10 mouse cellular contexts compared by ENCODE assay signal in genomic region chr5:124045453-124046010, GRCm38 (mm10). TPM values are rescaled to one million over a fixed set of nuclear protein-coding genes. Genes with fewer than 3 reads are reported as not detected.
DNase-seq lines count a peak whose midpoint lies in the region; ATAC-seq and TF ChIP-seq lines count a peak whose summit lies in the region.
"Had no signal": no experiment of that assay in that cellular context is flagged by ENCODE, and none has a peak within 500 bp of the region (broad histone marks: within the 10 kb centered on the region; RNA-seq: fewer than 3 reads in every experiment).

No protein-coding gene starts in this region.

- H3K9ac ChIP-seq in heart, embryonic 13.5 days, result peak overlapping the region; percentile 1
- H3K9ac ChIP-seq in forebrain, embryonic 12.5 days, result no peak overlapping the region
- H3K9ac ChIP-seq in midbrain, embryonic 11.5 days (ENCODE audit: low read length), result no peak overlapping the region
- H3K9ac ChIP-seq: embryonic facial prominence, embryonic 12.5 days had no signal

- H3K4me2 ChIP-seq in heart, embryonic 13.5 days, result no peak overlapping the region
- no peak overlapping the region for H3K4me2 ChIP-seq in forebrain, embryonic 12.5 days
- no peak overlapping the region for H3K4me2 ChIP-seq in midbrain, embryonic 11.5 days
- H3K4me2 ChIP-seq: embryonic facial prominence, embryonic 12.5 days had no signal

- 27% methylated on average over 11 of the region's 11 CpGs for WGBS in heart, embryonic 13.5 days
- 37% methylated on average over 11 of the region's 11 CpGs for WGBS in forebrain, embryonic 12.5 days
- 25% methylated on average over 11 of the region's 11 CpGs for WGBS in midbrain, embryonic 11.5 days
- 29% methylated on average over 11 of the region's 11 CpGs for WGBS in limb, embryonic 10.5 days

- H3K4me1 ChIP-seq in heart, embryonic 13.5 days, result peaks cover 81% of the 10 kb centered on the region
- peaks cover 27% of the 10 kb centered on the region for H3K4me1 ChIP-seq in forebrain, embryonic 12.5 days
- H3K4me1 ChIP-seq in midbrain, embryonic 11.5 days (ENCODE audit: control insufficient read depth, insufficient read depth, low read length), result peaks cover 16% of the 10 kb centered on the region
- H3K4me1 ChIP-seq in limb, embryonic 10.5 days, result peaks cover 17% of the 10 kb centered on the region

- H3K36me3 ChIP-seq in heart, embryonic 13.5 days, result no peaks in the 10 kb centered on the region
- H3K36me3 ChIP-seq in forebrain, embryonic 12.5 days (replicated peaks), result no peaks in the 10 kb centered on the region
- H3K36me3 ChIP-seq in midbrain, embryonic 11.5 days (ENCODE audit: control insufficient read depth, insufficient read depth, low read length), result no peaks in the 10 kb centered on the region
- no peaks in the 10 kb centered on the region for H3K36me3 ChIP-seq in limb, embryonic 10.5 days
- H3K36me3 ChIP-seq: embryonic facial prominence, embryonic 12.5 days had no signal

- no peaks in the 10 kb centered on the region for H3K9me3 ChIP-seq in heart, embryonic 13.5 days
- H3K9me3 ChIP-seq in forebrain, embryonic 12.5 days, result no peaks in the 10 kb centered on the region
- H3K9me3 ChIP-seq in midbrain, embryonic 11.5 days (ENCODE audit: control insufficient read depth, low read length), result no peaks in the 10 kb centered on the region
- H3K9me3 ChIP-seq in limb, embryonic 10.5 days (replicated peaks), result no peaks in the 10 kb centered on the region
- H3K9me3 ChIP-seq: embryonic facial prominence, embryonic 12.5 days had no signal

- TF ChIP-seq CTCF in brain, embryonic 14.5 days (IDR thresholded peaks at IDR 0.05; ENCODE audit: borderline replicate concordance, extremely low read depth, insufficient read depth, insufficient read length), result no peak

- TF ChIP-seq POLR2A in brain, embryonic 14.5 days (IDR thresholded peaks at IDR 0.05; ENCODE audit: borderline replicate concordance, extremely low read depth, insufficient read depth, insufficient read length, poor library complexity, severe bottlenecking), result no peak

- no peak overlapping the region for H3K4me3 ChIP-seq in heart, embryonic 13.5 days
- no peak overlapping the region for H3K4me3 ChIP-seq in forebrain, embryonic 12.5 days (replicated peaks)
- H3K4me3 ChIP-seq in midbrain, embryonic 11.5 days (ENCODE audit: low read depth, low read length), result no peak overlapping the region
- no peak overlapping the region for H3K4me3 ChIP-seq in limb, embryonic 10.5 days
- H3K4me3 ChIP-seq: embryonic facial prominence, embryonic 12.5 days had no signal

- H3K27me3 ChIP-seq in heart, embryonic 13.5 days (replicated peaks), result no peaks in the 10 kb centered on the region
- no peaks in the 10 kb centered on the region for H3K27me3 ChIP-seq in forebrain, embryonic 12.5 days
- no peaks in the 10 kb centered on the region for H3K27me3 ChIP-seq in midbrain, embryonic 11.5 days (ENCODE audit: control insufficient read depth, insufficient read depth, low read length)
- no peaks in the 10 kb centered on the region for H3K27me3 ChIP-seq in limb, embryonic 10.5 days (ENCODE audit: low read depth, poor library complexity, severe bottlenecking)
- H3K27me3 ChIP-seq: embryonic facial prominence, embryonic 12.5 days had no signal

- no peak for ATAC-seq in heart, embryonic 13.5 days (ENCODE audit: extremely low read depth, insufficient number of reproducible peaks, low FRiP score, low TSS enrichment)
- no peak for ATAC-seq in forebrain, embryonic 12.5 days (ENCODE audit: low FRiP score)
- ATAC-seq in midbrain, embryonic 11.5 days (ENCODE audit: low FRiP score), result no peak

- DNase-seq in heart, postnatal 10 days, result no peak
- DNase-seq in brain, embryonic 14.5 days (ENCODE audit: low read depth), result peak; percentile 85
- peak; percentile 86 for DNase-seq in midbrain, embryonic 11.5 days (ENCODE audit: low spot score, missing footprints)
- no peak for DNase-seq in thymus, postnatal 14 days
- no peak for DNase-seq in limb, embryonic 10.5 days (ENCODE audit: low spot score)
- DNase-seq: heart, postnatal 4 days; lung, postnatal 14 days had no signal

- peak overlapping the region; percentile 59 for H3K27ac ChIP-seq in heart, embryonic 13.5 days (replicated peaks)
- H3K27ac ChIP-seq in forebrain, embryonic 12.5 days, result peak overlapping the region; percentile 14
- H3K27ac ChIP-seq in midbrain, embryonic 11.5 days (ENCODE audit: low read depth, low read length), result no peak overlapping the region
- H3K27ac ChIP-seq in limb, embryonic 10.5 days, result no peak overlapping the region
- H3K27ac ChIP-seq: embryonic facial prominence, embryonic 12.5 days had no signal

- intact Hi-C loops in heart, postnatal 10 days (cut with DNase I), result no loop called here

RNA-seq across cellular contexts. Expression of gene Vps37b, which starts 13.5 kb away (rescaled TPM):
- polyA plus RNA-seq in heart, embryonic 13.5 days (2015; fragmentation: Nextera tagmentation; extraction: Ambion mirVana), result 51.2 and 52.2 TPM in 2 replicates
- 10 to 100 TPM; 38.0 to 46.7 TPM for total RNA-seq in heart, postnatal 10 days (2021)
- polyA plus RNA-seq in brain, embryonic 14.5 days (2012; rRNA removed), result 79.9 and 107 TPM in 2 replicates
- 70.5 and 73.4 TPM in 2 replicates for polyA plus RNA-seq in forebrain, embryonic 12.5 days (2016; fragmentation: Nextera tagmentation; extraction: Ambion mirVana)
- polyA plus RNA-seq in midbrain, embryonic 11.5 days (2014; fragmentation: Nextera tagmentation; extraction: Ambion mirVana), result 45.5 and 50.7 TPM in 2 replicates
- polyA plus RNA-seq in limb, embryonic 10.5 days (2016; fragmentation: Nextera tagmentation; extraction: Ambion mirVana), result 40.5 and 42.6 TPM in 2 replicates

RNA-seq across cellular contexts. Expression of gene Abcb9, which starts 50.1 kb away (rescaled TPM):
- polyA plus RNA-seq in heart, embryonic 13.5 days (2015; fragmentation: Nextera tagmentation; extraction: Ambion mirVana), result 1.6 and 1.7 TPM in 2 replicates
- 1 to 10 TPM; 6.5 to 6.7 TPM for total RNA-seq in heart, postnatal 10 days (2021)
- 6.5 and 9.6 TPM in 2 replicates for polyA plus RNA-seq in brain, embryonic 14.5 days (2012; rRNA removed)
- polyA plus RNA-seq in forebrain, embryonic 12.5 days (2016; fragmentation: Nextera tagmentation; extraction: Ambion mirVana), result 2.9 and 3.3 TPM in 2 replicates
- polyA plus RNA-seq in midbrain, embryonic 11.5 days (2014; fragmentation: Nextera tagmentation; extraction: Ambion mirVana), result 0.62 and 0.71 TPM in 2 replicates
- polyA plus RNA-seq in limb, embryonic 10.5 days (2016; fragmentation: Nextera tagmentation; extraction: Ambion mirVana), result 0.13 and 0.55 TPM in 2 replicates

Comparison
In these comparisons a context has a peak if more than half of its experiments do, and no peak if none do; other contexts are left out.
1. H3K27ac ChIP-seq: peak in heart, embryonic 13.5 days (single experiment) and forebrain, embryonic 12.5 days (single experiment); none in midbrain, embryonic 11.5 days (single experiment) and limb, embryonic 10.5 days (single experiment).
2. DNase-seq: peak in brain, embryonic 14.5 days (single experiment) and midbrain, embryonic 11.5 days (single experiment); none in heart, postnatal 10 days (0 of 2), thymus, postnatal 14 days (single experiment) and limb, embryonic 10.5 days (single experiment).